Mouse (Mus musculus): Measurements from ENCODE around the gene Cenpq. TPM values are rescaled to one million over a fixed set of nuclear protein-coding genes. Genes with fewer than 3 reads are reported as not detected.

The Cenpq gene
- polyA plus RNA-seq, 1 experiment from 2014 or later = 16.3 TPM

Other genes with a start within 250 kb of the Cenpq start
- not detected in 2 replicates for gene Esp1, start 207.9 kb downstream of the Cenpq start, polyA plus RNA-seq (2015; fragmentation: Nextera tagmentation; extraction: Ambion mirVana)
- not detected in 2 replicates for gene Crisp2, start 128.0 kb downstream of the Cenpq start, polyA plus RNA-seq (2015; fragmentation: Nextera tagmentation; extraction: Ambion mirVana)
- 1.3 and 2.6 TPM in 2 replicates for gene Rhag, start 123.9 kb downstream of the Cenpq start, polyA plus RNA-seq (2015; fragmentation: Nextera tagmentation; extraction: Ambion mirVana)
- gene 9130008F23Rik, start 54.5 kb downstream of the Cenpq start, polyA plus RNA-seq (2015; fragmentation: Nextera tagmentation; extraction: Ambion mirVana) = 2.3 and 2.5 TPM in 2 replicates
- gene Glyatl3, start 20.7 kb downstream of the Cenpq start, polyA plus RNA-seq (2015; fragmentation: Nextera tagmentation; extraction: Ambion mirVana) = not detected in 2 replicates
- gene Mut, start 362 bp downstream of the Cenpq start, polyA plus RNA-seq (2015; fragmentation: Nextera tagmentation; extraction: Ambion mirVana) = 39.8 and 41.1 TPM in 2 replicates